Mouse (Mus musculus): Measurements from ENCODE around the gene Dnm3.

GRCm38 (mm10) chr1:162037968-162038421, 439.8 kb downstream of the Dnm3 start:
- TF ChIP-seq CTCF (conservative IDR thresholded peaks at IDR 0.05; ENCODE audit: low read length) (no peak), POU5F1 (IDR thresholded peaks at IDR 0.05; ENCODE audit: borderline replicate concordance, low read length) (no peak), NANOG (IDR thresholded peaks at IDR 0.05; ENCODE audit: borderline replicate concordance, low read length) (no peak)

All from E14TG2a.4 (cell line).